Mouse (Mus musculus) hindbrain, embryonic 15.5 days (tissue): ENCODE data around the gene Stk19. TPM values are rescaled to one million over a fixed set of nuclear protein-coding genes. Genes with fewer than 3 reads are reported as not detected.
"Not testable (repeated sequence)": the region's sequence is repeated elsewhere in the genome, so short reads cannot be mapped to it uniquely, and the experiment has no call there.

ENCODE experiments used
- ATAC-seq: fragments of 200-750 bp; cut with Nextera tagmentation; 2 replicates; pipeline ENCODE4 v1.8.0; 2017; ENCODE audit warnings: low read depth, moderate number of reproducible peaks, moderate TSS enrichment; ENCODE audit not compliant: low FRiP score
- H3K27ac ChIP-seq: fragments of 300-500 bp; sonication (generic); replicated peaks from 2 replicates; pipeline ENCODE4 v1.5.1; 2015; ENCODE audit warnings: mild to moderate bottlenecking, inconsistent platforms
- H3K27me3 ChIP-seq: fragments of 300-500 bp; sonication (generic); 2 replicates; pipeline ENCODE4 v1.6.1; 2015; ENCODE audit warnings: control low read depth, inconsistent platforms
- H3K36me3 ChIP-seq: fragments of 300-500 bp; sonication (generic); 2 replicates; pipeline ENCODE4 v1.6.1; 2015; ENCODE audit warnings: control low read depth, inconsistent platforms
- H3K4me1 ChIP-seq: fragments of 300-500 bp; sonication (generic); replicated peaks from 2 replicates; pipeline ENCODE4 v1.6.1; 2015; ENCODE audit warnings: control low read depth, inconsistent platforms
- H3K4me2 ChIP-seq: fragments of 300-500 bp; sonication (generic); 2 replicates; pipeline ENCODE4 v1.6.1; 2015; ENCODE audit warnings: moderate library complexity, mild to moderate bottlenecking, inconsistent platforms
- H3K4me3 ChIP-seq: fragments of 300-500 bp; sonication (generic); 2 replicates; pipeline ENCODE4 v1.5.1; 2015; ENCODE audit warnings: mild to moderate bottlenecking, inconsistent platforms
- H3K9ac ChIP-seq: fragments of 300-500 bp; sonication (generic); 2 replicates; pipeline ENCODE4 v1.6.1; 2015; ENCODE audit warnings: inconsistent platforms
- H3K9me3 ChIP-seq: fragments of 300-500 bp; sonication (generic); 2 replicates; pipeline ENCODE4 v1.6.1; 2016; ENCODE audit warnings: control low read depth, inconsistent platforms
- WGBS: fragments of 180-500 bp; shearing (Covaris S2); methylation state at CpG from one replicate; pipeline ENCODE4 v1.1.7; 2015; 5-methylcytosine and 5-hydroxymethylcytosine counted together
- polyA plus RNA-seq: library from polyadenylated mRNA; unstranded; fragments of >200 nt; fragmentation: Nextera tagmentation; extraction: Ambion mirVana; gene quantifications from 2 replicates; pipeline ENCODE4 v1.2.1, GENCODE M21; 2015

Gene Stk19
- polyA plus RNA-seq, 1 experiment from 2014 or later = 43.9 TPM

DNA sequence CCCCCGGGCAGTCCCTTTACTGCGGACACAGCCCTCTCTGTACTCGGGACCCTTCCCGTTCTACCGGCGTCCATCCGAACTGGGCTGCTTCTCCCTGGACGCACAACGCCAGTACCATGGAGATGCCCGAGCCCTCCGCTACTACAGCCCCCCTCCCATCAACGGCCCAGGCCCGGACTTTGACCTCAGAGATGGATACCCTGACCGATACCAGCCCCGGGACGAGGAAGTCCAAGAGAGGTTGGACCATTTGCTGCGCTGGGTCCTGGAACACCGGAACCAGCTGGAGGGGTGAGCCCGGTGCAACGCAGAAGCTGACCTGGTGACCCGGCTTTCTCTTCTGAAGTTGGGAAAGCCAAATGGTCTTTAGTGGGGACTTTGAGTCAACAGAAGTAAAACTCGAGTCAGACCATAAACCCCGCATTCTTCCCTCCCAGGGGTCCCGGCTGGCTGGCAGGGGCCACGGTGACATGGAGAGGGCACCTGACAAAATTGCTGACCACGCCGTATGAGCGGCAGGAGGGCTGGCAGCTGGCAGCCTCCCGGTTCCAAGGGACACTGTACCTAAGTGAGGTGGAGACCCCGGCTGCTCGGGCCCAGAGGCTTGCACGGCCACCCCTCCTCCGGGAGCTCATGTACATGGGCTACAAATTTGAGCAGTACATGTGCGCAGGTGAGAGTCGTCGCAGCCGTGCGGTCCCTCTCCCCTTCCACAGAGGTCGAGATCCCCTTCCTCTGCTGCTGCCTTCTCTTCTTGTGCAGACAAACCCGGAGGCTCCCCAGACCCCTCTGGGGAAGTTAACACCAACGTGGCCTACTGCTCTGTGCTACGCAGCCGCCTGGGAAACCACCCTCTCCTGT is 949 bp upstream of the Stk19 start:
- H3K36me3 ChIP-seq = peaks cover 47% of the 10 kb centered on the region
- peak; percentile 7 for ATAC-seq
- WGBS = 39% methylated on average over 43 of the region's 43 CpGs

DNA sequence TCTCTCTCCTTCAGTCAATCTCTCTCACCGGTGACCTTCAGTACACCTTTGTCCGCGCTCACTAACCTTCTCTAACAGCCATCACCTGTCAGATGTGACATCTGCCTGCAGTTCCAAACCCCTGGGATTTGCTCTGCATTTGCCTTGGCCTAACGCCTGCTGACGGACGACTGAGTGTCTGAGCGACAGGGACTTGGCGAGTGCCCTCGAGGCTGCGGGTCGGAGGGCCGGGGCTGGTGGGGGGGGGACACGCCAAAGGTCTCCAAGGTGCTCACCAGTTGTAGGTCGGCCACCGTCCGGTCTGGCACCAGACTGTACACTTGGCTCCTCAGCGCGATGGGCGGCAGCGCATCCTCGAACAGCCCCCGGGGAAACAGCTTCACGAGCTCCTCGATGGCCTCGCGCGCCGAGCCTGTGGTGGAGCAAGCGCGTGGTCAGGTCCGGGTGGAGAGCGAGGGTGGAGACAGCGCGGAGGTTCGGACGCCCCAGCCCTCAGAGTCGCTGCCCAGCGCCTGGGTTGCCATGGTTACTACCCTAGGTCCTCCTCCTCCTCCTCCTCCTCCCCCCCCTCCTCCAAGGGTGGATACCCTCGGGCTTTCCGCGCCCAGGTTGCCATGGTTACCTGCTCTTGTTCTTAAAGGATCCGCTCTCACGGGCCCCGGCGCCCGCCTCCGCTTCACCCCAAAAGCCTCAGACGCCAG is 440 bp downstream of the Stk19 start:
- Histone ChIP-seq H3K4me1 (peaks cover 31% of the 10 kb centered on the region), H3K36me3 (peaks cover 41% of the 10 kb centered on the region), H3K9ac (peak overlapping the region; percentile 68), H3K4me3 (peak overlapping the region; percentile 80), H3K9me3 (no peaks in the 10 kb centered on the region), H3K27me3 (no peaks in the 10 kb centered on the region), H3K27ac (peak overlapping the region; percentile 81), H3K4me2 (peak overlapping the region; percentile 98)
- 3% methylated on average over 43 of the region's 48 CpGs for WGBS
- peak; percentile 86 for ATAC-seq

More for the DNA sequence above, 949 bp upstream of the Stk19 start:
- Histone ChIP-seq H3K27ac (peak overlapping the region; percentile 81), H3K9ac (peak overlapping the region; percentile 68), H3K9me3 (no peaks in the 10 kb centered on the region), H3K27me3 (no peaks in the 10 kb centered on the region), H3K4me1 (peaks cover 31% of the 10 kb centered on the region), H3K4me2 (peak overlapping the region; percentile 98), H3K4me3 (peak overlapping the region; percentile 80)

- not testable (repeated sequence) for H3K9me3 ChIP-seq, H3K27ac ChIP-seq, H3K4me2 ChIP-seq, H3K4me3 ChIP-seq, H3K27me3 ChIP-seq, H3K9ac ChIP-seq, ATAC-seq
- Histone ChIP-seq H3K36me3 (peaks cover 58% of the 10 kb centered on the region), H3K4me1 (peaks cover 10% of the 10 kb centered on the region)
- WGBS = 97% methylated on average over 1 of the region's 1 CpGs
These were observed 6.0 kb downstream of the Stk19 start for GRCm38 (mm10) chr17:34830776-34831175.

- Histone ChIP-seq H3K9me3 (no peaks in the 10 kb centered on the region), H3K27ac (no peak overlapping the region), H3K27me3 (no peaks in the 10 kb centered on the region), H3K4me1 (no peaks in the 10 kb centered on the region), H3K4me3 (no peak overlapping the region), H3K9ac (no peak overlapping the region), H3K36me3 (no peaks in the 10 kb centered on the region), H3K4me2 (no peak overlapping the region)
- no peak for ATAC-seq
- WGBS = 82% methylated on average over 7 of the region's 7 CpGs
These were observed 21.9 kb downstream of the Stk19 start for GRCm38 (mm10) chr17:34814818-34815370.

DNA sequence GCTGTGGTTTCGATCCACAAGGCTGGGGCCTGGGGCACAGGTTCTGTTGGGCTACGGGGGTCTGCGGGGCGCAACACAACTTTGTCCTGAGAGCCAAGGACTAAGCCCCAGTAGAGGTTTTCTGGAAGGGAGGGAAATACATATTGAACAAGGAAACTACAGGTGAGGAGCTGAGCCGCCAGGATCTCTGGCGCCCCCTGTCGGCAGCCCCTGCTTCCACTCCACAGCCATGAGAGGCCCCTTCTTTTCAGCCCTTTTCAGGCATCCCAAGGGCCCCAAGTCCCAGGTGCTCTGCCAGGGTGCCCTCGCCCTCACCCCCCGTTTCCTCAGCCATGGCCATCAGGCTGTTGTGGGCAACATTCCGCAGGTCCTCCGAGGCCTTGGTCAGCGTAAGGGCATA is 23.0 kb downstream of the Stk19 start:
- H3K4me3 ChIP-seq, H3K36me3 ChIP-seq: not testable (repeated sequence)

GRCm38 (mm10) chr17:34811275-34811674 is 25.5 kb downstream of the Stk19 start:
- Histone ChIP-seq H3K9me3 (no peaks in the 10 kb centered on the region), H3K4me3 (no peak overlapping the region), H3K36me3 (no peaks in the 10 kb centered on the region), H3K27ac (no peak overlapping the region), H3K27me3 (no peaks in the 10 kb centered on the region), H3K9ac (no peak overlapping the region), H3K4me1 (no peaks in the 10 kb centered on the region), H3K4me2 (no peak overlapping the region)
- no peak for ATAC-seq
- 77% methylated on average over 15 of the region's 15 CpGs for WGBS

More for the DNA sequence above, 23.0 kb downstream of the Stk19 start:
- not testable (repeated sequence) for H3K4me1 ChIP-seq, H3K9ac ChIP-seq, H3K27ac ChIP-seq, ATAC-seq, H3K27me3 ChIP-seq, H3K4me2 ChIP-seq, H3K9me3 ChIP-seq
- WGBS = 62% methylated on average over 12 of the region's 12 CpGs

DNA sequence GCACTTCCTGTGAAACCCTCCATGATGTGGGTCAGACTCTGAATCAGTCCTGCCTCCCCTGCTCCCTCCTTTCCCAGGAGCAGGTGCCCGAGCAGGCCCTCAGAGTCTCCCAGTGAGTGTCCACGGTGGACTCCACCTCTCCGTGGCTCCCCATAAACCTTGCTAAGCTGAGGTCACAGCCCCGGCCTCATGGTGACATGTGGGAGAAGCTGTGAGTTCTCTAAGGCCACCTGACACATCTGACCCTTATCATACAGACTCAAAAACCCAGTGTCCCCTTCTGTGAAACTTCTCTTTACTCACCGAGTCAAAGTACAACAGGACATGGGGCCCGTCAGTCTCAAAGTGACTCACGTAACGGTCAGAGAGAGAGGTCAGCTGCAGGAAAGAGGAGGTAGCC is 25.9 kb downstream of the Stk19 start:
- not testable (repeated sequence) for H3K9ac ChIP-seq, H3K4me2 ChIP-seq, ATAC-seq, H3K27ac ChIP-seq, H3K4me1 ChIP-seq, H3K27me3 ChIP-seq, H3K9me3 ChIP-seq, H3K36me3 ChIP-seq, H3K4me3 ChIP-seq
- 87% methylated on average over 8 of the region's 8 CpGs for WGBS

- H3K4me1 ChIP-seq, H3K4me2 ChIP-seq, H3K27ac ChIP-seq, H3K9ac ChIP-seq, H3K9me3 ChIP-seq, ATAC-seq, H3K4me3 ChIP-seq, H3K27me3 ChIP-seq, H3K36me3 ChIP-seq: not testable (repeated sequence)
- WGBS = 80% methylated on average over 5 of the region's 5 CpGs
These were observed 26.3 kb downstream of the Stk19 start for GRCm38 (mm10) chr17:34810411-34810810.

- no peaks in the 10 kb centered on the region for H3K36me3 ChIP-seq
- H3K4me3 ChIP-seq = no peak overlapping the region
- no peaks in the 10 kb centered on the region for H3K4me1 ChIP-seq
- ATAC-seq = no peak
- no peak overlapping the region for H3K9ac ChIP-seq
- H3K27ac ChIP-seq = no peak overlapping the region
- no peaks in the 10 kb centered on the region; the same call in 1 of the 2 replicates for H3K9me3 ChIP-seq
- no peaks in the 10 kb centered on the region for H3K27me3 ChIP-seq
- 90% methylated on average over 6 of the region's 6 CpGs for WGBS
- no peak overlapping the region for H3K4me2 ChIP-seq
These were observed 28.0 kb downstream of the Stk19 start for GRCm38 (mm10) chr17:34808599-34809205.

DNA sequence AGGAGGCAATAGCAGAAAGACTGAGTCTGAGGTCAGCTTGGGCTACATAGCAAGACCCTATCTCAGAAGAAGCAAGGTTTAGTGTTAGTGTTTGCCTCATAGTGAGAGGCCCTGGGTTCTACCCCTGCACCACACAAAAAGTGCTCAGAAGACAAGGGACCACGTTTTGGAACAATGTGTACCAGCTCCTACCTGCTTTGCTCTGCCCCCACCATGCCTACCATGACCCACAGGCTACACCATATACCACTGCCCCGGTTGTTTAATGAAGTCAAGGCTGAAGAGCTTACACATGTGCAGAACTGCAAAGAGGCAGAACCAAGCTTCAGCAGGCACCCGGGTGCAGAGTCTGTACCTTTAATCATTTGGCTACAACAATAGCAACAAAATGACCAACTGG is 29.6 kb downstream of the Stk19 start:
- Histone ChIP-seq H3K4me3 (no peak overlapping the region), H3K27ac (no peak overlapping the region), H3K4me2 (no peak overlapping the region), H3K9ac (no peak overlapping the region), H3K4me1 (no peaks in the 10 kb centered on the region), H3K36me3 (no peaks in the 10 kb centered on the region), H3K27me3 (no peaks in the 10 kb centered on the region), H3K9me3 (no peaks in the 10 kb centered on the region; the same call in 1 of the 2 replicates)
- ATAC-seq = no peak
- WGBS = 68% methylated on average over 3 of the region's 3 CpGs

DNA sequence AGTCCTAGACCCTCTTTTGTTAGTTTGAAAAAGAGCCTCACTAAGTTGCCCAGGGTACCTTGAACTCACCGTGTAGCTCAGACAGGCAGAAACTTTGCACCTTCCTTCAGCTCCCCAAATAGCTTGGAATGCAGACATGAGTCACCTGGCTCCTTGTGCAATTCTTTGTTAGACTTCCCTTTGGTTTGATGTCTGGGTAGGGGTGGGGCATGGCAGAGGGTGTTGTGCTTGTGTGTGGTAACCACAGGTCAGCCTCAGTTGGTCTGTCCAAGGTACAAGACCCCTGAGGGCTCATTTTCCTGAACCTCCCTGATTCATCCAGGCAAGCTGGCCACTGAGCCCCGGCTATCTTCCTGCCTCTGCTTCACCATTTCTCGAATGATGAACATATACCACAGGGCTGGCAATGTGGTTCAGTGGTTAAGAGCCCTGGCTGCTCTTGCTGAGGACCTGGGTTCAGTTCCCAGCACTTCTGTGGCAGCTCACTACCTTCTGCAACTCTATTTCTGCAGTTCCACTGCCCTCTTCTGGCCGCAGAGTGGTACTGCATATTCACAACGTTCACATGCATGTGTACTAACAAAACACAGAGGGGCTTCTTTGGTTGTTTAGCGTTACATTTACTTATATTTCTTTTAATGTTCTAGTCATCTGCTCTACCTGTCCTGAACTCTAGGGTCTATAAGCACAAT is 31.7 kb downstream of the Stk19 start:
- no peak overlapping the region for H3K9ac ChIP-seq
- 74% methylated on average over 6 of the region's 6 CpGs for WGBS
- ATAC-seq = no peak
- no peaks in the 10 kb centered on the region for H3K4me1 ChIP-seq
- H3K4me3 ChIP-seq = no peak overlapping the region
- H3K4me2 ChIP-seq = no peak overlapping the region
- H3K9me3 ChIP-seq = no peaks in the 10 kb centered on the region; the same call in 1 of the 2 replicates
- H3K27me3 ChIP-seq = no peaks in the 10 kb centered on the region
- no peak overlapping the region for H3K27ac ChIP-seq
- H3K36me3 ChIP-seq = no peaks in the 10 kb centered on the region
